Mouse (Mus musculus) cerebellum, adult 9-10 months (tissue): ENCODE measurements around the gene Cic.

Experiments
- DNase-seq: peaks from one replicate; pipeline ENCODE4 v3.0.0; 2022

Cic gene

DNA sequence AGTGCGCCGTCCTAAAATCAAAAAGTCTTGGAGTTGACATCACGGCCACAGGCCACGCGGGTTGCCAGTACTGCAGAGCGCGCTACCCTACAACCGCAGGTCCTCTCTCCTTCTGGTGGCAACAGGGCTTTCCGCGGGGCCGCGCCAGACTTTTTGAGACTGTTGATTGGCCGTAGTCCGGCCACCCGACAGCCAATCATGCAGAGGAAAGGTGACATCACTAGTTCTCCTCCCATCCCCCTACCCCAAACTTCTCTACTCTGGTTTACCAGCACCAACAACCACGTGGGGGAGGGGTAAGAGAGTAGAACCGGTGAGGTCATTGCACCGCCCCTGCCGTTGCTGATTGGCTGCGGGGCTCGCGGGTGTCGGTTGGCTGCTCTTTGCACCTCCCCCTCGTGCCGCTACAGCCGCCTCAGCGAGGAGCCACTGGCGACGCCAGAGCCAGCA, at the start of gene Cic:
Cic (plus strand) TSS at position 404 of the 450 bp plus-strand sequence.
- peak; percentile 100 for DNase-seq

DNA sequence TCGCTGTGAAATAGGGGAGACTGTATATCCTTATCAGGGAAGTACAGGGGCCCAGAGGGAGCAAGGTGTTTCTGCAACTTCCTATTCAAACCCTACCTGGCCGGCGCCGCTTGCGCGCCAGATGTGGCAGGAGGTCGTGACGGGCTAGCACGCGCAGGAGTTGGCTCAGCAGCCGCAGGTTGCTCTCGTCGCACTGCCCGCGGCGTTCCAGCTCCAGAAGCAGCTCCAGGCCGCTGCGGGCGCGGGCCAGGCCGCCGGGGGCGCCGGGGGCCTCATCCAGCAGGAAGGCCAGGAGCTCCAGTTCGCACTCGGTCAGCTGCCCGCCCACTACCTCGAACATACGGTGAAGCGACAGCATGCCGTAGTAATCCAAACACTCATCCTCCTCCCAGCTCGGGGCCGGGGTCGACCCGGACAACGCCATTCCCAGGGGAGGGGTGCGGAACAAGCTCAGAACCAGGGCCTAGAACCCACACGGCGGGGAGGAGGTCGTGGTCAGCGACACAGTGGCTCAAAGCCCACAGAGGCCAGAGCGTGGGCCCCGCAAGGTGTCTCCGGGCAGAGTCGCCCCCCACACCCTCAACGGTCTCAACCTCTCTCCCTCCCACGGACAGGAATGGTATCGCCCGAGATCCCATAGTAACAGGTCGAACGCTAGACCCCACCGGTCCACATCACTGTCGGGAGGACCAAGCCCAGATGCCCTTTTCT, 48.6 kb upstream of the Cic start:
- peak; percentile 60 for DNase-seq

DNA sequence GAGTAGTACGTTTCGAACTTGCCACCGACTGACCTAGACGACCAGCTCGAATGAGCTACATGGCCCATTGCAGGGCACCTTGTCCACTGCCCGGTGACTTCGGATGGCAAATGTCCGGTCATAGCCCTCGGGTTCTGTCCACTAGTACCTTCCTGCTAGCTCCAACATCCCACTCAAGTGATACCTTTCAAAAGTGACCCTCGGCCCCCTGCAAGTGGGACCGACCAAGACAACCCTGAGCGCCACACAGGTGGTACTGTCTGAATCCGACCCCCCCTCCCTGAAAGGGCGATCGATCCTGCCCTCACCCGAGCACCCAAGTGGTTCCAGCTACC, 48.1 kb upstream of the Cic start:
- no peak for DNase-seq

DNA sequence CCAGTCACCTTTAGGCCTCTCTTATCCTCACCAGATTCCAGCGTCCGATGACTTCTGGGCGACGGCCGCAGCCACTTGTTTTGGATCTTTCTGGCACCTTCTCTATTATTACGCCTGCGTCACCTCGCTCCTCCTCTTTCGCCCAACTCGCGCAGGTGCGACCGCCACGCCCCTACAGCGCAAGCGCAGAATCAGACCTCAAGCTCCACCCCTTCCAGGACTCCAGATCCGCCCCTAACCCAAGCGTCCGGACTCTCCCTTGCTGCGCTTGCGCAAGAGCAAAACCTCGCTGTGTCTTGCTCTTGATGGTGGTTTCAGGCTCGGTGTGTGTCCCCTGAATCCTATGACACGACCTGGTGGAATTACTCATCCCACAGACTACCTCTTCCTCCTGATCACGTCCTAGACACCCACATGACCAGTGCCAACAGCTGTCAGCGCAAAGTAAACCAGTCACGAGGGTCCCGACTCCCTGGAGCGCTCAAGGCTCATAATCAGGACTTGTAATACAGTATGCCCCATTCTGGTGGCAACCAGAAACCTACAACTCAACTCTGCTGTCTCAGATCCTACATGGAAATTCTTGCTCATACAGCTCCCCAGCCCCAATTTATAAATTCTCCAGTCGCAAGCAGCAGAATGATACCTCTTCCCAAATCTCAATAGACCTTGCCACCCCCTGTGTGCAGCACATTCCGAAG, 47.6 kb upstream of the Cic start:
- DNase-seq, result peak; percentile 98

DNA sequence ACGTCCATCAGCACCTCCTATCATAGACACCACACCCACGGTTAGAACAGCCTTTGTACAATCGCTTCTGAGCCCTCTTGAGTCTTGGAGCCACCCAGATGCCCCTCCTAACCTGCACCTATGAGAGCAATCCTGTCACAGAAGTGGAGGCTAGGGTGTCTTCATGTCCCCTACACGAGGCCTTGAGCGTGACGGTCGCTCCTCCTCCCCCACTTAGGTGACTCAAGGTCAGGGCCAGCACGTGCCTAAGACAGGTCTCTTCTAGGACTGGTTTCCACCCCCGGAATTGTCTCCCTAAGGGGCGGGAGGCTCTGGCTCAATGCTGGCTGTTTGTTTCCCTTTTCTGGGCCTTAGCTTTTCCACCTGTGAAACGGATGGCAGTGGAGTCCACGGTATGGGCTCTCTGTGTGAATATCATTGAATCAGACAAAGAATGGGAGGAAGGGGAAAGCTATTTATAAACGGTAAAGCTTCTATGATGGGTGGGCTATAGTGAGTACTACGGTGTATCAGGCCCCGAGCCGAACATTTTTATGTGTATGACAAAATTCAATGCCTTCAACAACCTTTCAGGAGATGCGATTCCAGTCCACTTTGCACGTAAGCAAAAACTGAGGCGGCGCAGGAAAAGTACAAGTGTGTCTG, 46.9 kb upstream of the Cic start, which contains the start of gene Dedd2:
Dedd2 (minus strand) TSS at position 159 of the 645 bp plus-strand sequence.
- DNase-seq, result no peak

DNA sequence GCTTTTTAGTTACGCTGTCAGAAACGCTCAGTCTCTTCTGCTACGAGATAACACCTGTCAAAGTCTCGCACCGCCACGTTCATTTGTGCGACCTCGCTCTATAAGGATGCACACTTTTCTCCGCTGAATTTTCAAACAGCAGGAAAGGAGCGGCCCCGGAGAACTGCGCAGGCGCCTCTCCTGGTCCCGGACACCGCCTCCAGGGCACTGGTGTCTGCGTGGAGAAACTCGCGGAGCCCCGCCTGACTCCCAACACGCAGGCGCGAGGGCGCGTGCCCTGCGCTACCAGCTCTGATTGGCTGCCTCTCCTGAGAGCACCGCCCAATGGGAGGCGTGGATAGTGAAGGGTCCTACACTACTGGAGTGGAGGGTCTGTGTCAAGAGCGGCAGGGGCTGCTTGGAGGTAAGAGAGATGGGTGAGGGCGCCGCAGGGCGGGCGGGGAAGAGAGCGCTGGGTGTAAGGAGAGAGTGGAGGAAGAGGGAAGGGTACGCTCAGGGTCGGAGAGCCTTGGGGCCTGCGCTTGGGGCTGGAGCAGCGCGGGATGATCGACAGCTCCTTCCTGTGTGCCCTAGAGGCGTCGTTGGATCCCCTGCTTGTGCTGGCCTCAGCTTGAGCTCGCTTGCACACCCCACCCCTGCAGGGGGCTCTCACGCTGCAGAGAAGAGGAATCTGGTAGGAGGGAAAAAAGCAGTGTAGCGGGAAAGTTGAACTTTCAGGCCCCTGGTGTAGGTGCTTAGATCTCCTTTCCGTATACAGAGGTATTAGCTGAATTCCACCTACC, 46.2 kb upstream of the Cic start, which contains the start of gene Zfp526:
Zfp526 (plus strand) TSS at position 324 of the 782 bp plus-strand sequence.
- DNase-seq, result peak; percentile 97

DNA sequence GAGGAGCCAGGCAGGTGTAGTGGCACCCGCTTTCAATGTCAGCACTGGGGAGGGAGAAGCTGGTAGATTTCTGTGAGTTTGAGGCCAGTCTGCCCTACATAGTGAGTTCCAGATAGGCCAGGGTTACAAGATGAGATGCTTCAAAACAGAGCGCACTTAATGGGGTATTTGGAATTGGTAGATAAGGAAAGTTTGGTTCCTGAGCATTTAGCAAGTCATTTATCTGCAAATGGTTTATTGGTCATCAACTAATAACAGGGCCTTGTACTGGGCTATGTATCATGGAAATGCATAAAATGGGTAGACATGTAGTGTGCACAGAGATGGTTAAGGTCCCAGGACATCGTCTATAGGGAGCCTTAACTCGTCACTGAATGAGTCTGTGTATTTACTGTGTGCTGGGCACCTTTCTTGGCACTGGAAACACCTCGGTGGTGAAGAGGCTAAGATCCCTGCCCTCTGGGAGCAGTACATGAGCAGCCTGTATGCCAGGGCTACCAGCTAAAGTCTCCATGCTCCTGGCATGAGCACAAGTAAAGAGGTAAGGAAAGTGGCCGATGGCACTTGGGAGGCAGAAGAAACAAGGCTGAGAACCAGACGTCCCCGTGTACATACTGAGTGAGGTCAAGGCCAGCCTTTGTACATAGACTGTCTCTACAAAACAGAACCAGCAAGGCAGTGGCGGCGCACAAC, 45.1 kb upstream of the Cic start:
- peak; percentile 54 for DNase-seq

DNA sequence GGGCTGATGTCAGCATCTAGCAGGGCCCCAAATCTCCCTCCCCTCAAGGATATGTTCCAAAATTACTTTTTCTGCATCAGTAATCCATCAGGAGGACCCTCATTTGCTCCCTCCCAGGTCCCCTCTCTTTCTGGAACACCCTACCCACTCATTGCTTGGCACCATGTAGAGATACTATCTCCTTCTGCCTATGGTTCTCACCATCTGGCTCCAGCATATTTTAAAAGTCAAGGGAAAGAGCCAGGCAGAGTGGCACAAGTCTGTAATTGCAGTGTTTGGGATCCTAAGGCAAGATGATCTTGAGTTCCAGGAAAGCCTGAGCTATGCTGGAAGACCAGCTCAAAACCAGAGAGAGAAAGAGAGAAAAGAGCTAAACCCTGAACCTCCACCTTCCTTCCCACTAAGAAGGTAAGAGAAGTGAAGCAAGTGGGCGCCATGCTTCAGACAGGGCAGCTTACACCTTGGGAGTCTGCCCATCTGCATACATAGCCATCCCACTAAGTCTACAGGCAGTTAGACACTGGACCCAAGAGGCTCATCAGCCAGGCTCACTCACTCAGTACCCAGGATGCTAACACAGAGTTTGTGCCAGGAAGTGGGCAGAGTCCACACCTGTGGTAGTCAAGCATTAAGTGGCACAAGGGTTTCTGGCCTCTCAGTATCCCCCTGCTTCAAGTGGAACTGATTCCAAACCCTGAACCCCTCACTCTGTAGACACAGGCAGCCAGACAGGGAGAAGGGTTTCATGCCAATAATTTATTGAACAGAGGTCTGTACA, 39.8 kb upstream of the Cic start:
- no peak for DNase-seq

DNA sequence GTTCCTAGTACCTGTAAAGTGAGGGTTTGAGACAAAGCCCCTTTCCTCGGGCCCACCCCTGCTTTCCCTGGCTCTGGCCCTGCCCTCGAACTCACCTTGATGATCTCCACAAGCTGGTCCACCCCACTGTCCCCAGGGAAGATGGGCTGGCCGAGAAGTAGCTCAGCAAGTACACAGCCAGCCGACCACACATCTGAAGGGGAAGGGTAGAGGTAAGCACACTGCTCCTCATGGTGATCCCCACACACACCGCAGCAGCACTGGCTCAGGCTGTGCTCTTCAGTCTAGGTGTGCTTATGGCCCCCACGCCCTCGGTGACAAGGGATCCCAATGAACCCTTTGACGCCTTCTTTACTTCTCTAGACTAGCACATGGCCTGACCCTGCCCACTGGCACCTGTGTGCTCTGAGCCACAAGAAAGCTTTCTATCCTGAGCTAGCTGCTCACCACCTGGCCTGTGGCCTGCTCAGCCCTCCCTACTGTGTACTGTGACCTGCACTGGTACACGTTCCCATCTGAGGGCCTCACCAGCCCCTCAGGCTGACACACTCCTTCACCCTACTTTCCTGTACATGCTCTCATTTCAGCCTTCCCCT, 36.7 kb upstream of the Cic start:
- no peak for DNase-seq

DNA sequence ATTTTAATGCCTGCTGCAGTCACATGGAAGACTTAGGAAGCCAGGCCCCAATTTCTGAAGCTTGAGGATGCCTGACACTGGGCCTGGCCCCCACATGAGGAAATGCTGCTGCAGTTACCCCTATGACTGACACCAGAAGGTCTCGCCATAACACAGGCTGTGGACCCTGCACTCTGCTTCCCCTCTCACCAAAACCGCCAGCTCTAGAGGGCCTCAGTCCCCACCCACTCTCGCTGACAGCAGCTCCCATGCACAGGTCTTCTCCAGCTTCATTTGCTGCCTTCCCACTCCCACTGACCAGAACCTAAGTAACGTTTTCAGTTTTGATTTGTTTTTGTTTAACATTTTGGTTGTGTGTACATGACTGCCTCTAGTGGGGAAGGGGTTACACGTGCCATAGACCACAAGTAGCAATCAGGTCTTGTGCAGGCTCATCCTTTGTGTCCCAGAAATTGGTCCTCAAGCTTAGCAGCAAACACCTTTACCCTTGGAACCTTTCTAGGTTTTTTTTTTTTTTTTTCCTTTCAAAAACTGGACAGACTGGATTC, 35.3 kb upstream of the Cic start:
- no peak for DNase-seq

DNA sequence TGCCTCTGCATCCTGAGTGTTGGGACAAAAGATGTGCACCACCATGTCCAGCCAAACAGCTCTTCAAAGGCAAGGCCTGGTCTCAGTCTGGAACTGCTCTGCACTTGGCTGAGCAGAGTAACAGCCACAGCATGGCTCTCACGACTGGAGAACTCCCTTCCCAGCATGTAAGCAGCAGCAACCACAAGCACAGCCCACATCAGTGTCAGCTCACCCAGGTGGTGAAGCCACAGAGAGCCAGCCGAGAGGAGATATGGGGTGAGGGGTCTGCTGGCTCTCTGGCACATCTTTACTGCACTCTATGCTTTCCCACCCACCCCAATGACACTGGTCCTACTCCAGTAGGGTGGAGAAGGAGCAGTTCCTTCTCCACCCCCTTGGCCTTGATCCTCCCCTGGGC, 34.4 kb upstream of the Cic start:
- no peak for DNase-seq

DNA sequence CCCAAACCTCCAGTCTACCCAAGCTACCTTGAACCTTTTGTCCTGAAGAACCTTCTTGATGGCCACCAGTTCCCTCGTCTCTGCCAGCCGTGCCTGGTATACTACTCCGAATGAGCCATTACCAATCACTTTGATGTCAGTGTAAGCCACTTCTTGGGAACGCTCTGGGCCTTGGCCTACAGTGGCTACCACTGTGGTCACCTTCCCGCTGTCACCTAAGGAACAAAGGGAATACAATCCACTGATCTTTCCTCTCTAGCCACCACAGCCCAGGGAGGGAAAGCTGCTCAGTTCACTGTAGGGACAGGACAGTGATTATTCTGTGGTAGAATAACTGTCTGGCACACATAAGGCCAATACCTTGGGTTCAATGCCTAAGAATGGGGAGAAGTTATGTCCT, 32.0 kb upstream of the Cic start:
- DNase-seq, result peak; percentile 53

DNA sequence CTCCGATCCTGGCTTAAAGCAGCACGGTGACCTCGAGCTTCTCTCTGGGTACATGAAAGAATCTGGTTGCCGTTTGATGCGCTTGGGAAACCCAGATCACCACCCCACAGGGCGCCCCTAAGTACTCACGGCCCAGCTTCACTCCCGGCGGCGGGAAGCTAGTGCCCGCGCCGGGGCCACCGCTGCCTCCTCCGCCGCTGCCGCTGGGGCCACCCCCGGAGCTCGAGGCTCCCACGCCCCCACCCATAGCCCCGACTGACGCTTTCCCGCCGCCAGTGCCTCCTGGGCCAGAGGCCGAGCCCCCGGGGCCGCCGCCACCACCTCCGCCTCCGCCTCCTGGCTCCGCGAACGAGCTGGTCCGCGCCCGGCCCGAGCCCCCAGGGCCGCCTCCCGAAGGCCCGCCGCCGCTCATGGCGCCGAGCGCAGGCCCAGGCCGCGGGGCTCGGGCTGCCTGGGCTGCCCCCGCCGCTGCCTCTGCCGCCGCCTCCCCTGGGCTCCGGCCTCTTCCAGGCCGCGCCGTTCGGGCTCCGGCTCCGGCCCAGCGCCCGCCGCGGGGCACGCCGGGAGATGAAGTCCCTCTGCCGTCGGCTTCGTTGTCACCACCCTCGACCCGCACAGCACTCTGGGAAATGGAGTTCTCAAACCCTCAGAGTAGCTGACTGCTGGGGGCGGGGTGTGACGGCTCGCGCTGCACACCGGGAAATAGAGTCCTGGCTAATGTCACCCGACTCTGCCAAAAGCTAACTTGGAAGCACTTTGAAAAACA, 30.1 kb upstream of the Cic start, which contains the start of gene Gsk3a:
Gsk3a (minus strand) TSS at position 603 of the 766 bp plus-strand sequence.
- no peak for DNase-seq

DNA sequence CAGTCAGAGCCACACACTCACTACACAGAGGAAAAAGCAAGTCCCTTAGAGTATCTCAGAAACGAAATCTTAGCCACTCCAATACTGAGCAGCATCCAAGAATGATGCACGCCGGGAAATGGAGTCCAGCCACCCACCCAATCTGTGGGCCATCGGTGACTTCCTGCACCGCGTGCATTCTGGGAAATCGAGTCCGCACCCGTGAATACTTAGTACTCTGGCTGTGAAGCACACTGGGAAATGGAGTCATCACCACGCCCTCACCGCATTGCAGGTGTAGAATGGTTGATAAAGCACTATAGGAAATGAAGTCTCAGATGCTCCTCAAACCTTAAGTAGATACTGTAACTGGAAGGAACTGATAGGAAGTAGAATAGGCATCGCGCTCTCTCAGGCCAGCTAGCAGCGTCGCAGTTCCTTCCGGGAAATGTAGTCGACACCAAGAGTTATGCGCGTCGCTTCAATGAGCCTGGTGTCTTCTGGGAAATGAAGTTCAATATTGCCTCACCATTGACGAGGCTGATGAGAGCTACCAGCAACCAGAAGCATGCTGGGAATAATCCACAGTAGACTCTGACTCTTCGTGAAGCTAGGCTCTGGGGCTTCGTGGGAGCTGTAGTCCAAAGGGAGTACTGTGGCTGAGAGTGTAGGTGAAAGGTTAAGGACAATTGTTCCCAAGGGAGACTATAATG, 29.3 kb upstream of the Cic start:
- peak; percentile 98 for DNase-seq

DNA sequence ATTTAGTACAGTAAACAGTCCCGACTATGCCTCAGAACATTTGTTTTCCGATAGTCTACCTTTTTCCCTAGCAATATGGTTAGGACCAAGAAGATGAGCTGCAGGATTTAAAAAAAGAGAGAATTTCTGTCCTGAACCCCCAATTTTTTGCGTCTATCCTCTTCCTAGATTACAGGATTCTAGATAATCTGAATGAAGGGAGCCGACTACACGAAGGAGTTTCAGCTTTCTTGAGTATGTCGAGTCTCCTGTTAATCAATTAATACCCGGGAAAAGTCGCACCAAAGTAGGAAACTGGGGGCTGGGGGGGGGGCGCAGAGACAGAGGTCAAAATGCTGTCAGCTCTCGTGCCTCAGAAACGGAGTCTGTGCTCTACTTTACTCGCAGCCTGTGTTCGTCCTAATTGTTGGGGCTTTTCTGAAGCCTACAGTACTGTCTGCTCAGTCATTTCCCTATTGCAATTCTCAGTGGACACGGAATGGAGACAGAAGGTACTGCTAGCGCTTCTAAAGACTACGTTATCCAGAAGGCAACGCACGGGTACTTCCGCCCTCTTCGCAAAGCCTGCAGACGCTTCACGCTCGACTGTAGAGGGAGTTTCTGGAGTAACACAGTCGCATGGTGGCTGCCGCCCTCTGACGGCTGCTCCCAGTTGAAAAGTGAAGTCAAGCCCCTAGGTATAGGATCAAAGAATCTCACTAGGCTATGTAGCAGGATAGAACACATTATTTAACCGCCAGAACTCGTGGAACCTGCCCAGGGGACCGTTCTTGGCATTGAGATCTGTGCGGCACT, 28.5 kb upstream of the Cic start:
- DNase-seq, result peak; percentile 92

DNA sequence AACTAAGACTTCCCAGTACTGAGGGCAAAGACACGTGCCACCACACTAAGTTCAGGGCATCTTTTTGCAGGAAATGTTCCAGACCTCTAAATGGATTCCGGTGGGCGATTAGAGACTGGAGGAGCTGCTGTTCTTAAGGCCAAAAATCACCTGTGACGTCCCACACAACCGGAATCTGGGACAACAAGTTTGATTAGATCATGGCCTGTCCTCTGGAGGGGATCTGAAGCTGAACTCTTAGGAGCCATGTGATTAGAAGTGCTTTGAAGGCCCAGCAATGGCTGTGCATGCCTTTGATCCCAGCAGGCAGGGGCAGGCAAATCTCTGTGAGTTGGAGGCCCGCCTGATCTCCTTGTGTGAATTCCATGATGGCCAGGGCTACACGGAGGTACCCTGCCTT, 26.9 kb upstream of the Cic start:
- DNase-seq, result peak; percentile 67

DNA sequence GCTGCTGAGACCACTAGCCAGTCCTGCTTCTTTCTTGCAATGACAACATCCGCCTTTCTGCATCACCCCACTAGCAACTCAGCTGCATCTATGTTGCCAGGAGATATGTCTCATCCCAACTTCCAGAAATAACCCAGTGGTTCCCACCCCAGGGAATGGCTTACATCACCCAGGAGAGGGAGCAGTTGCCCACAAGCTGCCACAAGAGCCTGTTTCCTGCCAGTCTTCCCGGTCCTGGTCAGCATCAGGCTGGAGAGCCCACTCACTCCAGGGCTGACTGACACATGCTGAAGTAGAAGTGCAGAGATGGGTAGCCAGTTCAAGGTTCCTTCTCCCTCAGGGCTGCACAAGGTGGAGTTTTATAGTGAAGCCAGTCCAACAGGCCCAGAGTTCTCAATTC, 26.4 kb upstream of the Cic start:
- peak; percentile 75 for DNase-seq

DNA sequence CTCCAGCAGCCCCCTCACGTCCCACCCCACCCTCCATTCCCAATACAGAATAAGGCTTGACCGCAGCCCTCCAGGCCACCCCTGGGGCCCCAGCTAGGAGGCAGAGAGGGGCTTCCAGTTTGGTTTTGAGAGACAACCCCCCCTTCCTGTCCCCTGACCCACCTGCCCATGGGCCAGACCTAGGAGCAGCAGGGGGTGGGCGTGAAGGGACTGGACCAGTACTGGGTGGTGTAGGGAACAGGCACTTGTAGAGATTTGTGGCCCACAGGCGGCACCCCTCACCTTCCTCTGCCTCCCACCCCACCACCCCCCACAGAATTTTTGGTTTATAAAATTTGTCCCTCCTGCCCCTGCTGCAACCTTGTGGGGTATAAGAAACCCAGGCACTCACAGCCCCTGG, 24.1 kb upstream of the Cic start:
- peak; percentile 51 for DNase-seq
